Mouse (Mus musculus) gastrocnemius, postnatal 10 days (tissue): ENCODE measurements around the gene Npr1. TPM values are rescaled to one million over a fixed set of nuclear protein-coding genes. Genes with fewer than 3 reads are reported as not detected.

Experiments
- DNase-seq: peaks from one replicate; pipeline ENCODE4 v3.0.0; 2021; ENCODE audit warnings: mixed read lengths
- total RNA-seq, 2 experiments: library from RNA; stranded (reverse); gene quantifications; 2 replicates each; pipeline ENCODE4 v1.2.3; 2021

Gene Npr1
- total RNA-seq, 2 experiments from 2014 or later: 18.7 to 21.4 TPM

DNA sequence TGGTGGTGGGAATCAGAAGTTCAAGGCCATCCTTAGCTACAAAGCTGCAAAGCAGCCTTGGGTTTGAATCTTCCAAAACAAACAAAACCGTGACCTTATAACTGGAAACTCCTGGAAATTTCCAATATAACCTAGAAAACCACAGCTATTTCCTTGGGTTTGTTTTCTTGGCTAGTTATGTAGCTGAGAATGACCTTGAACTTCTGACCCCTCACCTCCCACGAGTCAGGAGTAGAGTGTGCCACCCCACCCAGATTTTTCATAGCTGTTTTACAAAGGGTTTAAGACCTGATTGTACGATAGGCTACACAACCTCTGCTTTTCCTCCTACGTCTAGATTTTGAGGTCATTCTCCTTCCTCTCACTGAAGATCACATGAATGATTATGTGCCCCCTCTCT, 28.5 kb downstream of the Npr1 start:
- DNase-seq: no peak

GRCm38 (mm10) chr3:90434073-90434730, 31.5 kb downstream of the Npr1 start:
- DNase-seq: no peak

GRCm38 (mm10) chr3:90433381-90434020, 32.2 kb downstream of the Npr1 start, which contains the start of gene Ints3:
Ints3 (minus strand) TSS chr3:90433622.
- DNase-seq: peak; percentile 98

DNA sequence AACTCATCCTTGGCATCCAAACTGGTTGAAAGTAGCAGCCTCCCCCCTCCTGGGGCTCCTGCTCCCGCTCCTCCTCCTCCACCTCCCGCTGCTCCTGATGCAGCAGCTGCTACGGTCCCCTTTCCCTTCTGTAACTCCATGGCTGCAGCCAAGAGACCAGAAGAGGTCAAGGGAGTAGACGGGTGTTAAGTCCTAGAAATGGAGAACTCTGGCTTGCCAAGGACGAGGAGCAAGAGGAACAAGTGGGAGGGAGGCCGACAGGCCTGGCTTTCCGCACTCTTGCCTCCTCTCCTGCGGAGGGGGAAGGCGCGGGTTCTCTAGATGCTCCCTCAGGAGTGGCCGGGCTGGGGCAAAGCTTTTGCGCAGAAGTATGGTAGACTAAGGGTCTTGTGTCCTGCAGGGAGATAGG, 32.9 kb downstream of the Npr1 start:
- DNase-seq: no peak

DNA sequence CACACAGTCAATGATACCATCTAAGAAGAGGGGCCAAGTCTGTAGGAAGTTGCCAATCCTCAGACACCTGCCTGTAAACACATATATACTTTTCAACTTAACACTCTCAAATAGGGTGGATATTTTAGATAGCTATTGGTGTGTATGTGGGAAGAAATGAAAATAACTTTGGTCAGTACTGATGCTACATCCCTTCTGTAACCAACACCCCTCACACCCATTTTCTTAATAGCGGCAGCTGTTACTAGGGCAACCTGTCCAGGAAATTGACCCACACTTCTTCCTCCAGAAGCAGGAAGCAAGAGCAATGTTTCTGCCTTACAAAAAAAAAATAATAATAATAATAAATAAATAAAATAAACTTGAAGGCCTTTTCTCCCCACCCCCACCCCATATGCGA, 33.3 kb downstream of the Npr1 start:
- DNase-seq: no peak

DNA sequence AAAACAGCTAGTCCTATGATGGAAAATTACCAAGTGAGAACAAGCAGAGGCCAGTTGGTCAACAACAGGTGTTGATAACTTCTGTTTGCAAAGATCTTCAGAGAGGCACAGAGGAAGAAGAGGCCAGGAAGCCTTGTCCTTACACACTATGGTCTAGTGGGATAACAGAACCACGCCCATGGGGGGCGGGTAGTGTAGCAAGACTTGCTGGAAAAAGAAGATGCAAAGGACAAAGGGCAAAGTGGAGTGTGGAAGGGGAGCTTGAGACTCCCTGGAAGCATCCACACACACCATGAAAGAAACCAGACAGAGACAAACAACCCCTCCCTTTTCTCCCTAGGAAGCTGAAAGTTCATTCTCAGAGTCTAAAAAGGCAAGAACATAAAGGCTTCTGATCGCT, 36.1 kb downstream of the Npr1 start:
- no peak for DNase-seq

DNA sequence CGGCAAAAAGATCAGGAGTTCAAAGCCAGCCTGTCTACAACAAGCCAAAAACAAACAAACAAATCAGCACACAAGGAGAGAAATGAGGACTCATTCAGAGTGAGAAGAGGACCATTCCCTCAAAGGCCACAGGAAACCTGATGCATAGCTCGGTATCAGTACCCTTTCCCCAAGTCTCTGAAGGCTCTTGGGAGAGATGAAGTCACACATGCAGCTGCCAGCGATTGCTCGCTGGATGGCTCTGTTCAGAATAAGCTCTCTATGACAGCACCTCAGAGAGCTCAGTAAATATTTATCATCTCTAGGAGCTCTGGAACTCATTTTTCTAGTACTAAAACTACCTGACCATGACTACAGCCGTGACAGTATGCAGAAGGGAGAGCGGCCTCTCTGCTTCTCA, 37.5 kb downstream of the Npr1 start:
- DNase-seq: no peak

DNA sequence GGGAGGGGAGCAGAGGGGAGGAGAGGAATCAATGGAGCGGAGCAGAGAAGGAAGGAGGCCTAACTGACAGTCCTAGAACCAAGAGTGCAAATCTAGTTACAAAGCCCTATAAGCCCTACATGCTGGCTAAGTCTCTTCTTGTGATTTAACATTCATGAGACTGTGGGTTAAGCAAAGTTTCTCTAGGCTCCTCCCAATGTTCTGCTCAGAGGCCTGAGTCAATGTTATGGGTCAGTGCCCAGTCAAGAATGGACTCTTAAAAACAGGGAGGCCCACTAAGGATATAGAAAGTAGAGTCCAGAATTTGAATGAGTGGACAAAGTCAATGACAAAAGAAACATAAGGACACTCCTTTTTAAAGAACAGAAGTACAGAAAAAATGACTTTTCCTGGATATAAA, 38.1 kb downstream of the Npr1 start:
- no peak for DNase-seq

- DNase-seq: no peak
These were observed 40.2 kb downstream of the Npr1 start for GRCm38 (mm10) chr3:90425499-90425898.

DNA sequence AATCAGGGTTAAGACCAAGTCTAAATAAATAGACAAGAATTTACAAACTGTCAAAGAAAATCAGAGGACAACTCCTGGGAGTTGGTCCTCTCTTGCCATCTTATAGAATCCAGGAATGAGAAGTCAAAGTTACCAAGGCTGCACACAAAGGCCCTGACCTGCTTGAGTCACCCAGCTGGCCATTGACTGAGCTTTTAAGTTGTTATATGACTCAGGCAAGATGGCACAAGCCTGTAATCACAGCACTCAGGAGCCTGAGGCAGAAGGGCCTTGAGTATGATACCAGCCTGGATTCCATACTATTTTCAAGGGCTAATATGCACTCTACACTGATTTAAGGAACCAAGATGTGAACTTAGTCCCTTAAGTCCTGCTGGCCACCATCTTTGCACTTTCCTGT, 42.1 kb downstream of the Npr1 start:
- DNase-seq: no peak

DNA sequence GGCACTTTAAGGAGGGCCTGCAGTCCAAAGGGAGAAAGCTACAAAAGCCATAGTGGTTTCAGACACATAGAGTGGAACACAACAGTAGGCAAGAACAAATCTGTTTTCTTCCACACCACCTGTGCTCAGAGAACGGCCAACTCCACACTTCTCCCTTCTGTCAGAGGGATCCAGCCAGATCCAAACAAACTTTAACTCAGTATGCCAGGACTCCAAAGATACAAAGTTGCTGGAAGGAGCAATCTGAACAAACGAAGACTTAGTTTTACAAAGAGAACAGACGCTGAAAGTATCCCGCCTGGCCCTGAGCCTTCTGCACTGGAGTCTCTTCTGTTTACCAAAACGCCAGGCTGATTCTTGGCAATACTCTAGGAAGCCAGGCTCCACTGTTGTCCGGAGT, 45.0 kb downstream of the Npr1 start:
- no peak for DNase-seq

DNA sequence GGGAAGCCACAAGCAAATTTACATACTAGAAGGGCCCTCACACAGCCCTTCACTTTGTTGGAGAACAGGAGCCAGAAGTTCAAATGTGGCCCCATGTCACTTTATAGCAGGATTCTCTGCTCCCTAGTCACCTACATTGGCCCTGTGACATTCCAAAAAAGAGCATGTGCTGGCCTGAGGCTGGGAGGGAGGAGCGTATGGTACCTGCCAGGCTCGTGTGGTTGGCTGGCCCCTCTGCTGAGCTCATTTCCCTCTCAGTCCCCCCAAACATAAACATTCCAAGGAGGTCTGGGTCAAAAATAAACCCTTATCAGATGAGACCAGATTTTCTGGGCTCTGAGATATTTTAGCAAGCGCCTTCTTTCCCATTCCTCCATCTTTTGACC, 52.7 kb downstream of the Npr1 start:
- DNase-seq: no peak

GRCm38 (mm10) chr3:90412312-90413010, 53.2 kb downstream of the Npr1 start:
- peak; percentile 84 for DNase-seq

DNA sequence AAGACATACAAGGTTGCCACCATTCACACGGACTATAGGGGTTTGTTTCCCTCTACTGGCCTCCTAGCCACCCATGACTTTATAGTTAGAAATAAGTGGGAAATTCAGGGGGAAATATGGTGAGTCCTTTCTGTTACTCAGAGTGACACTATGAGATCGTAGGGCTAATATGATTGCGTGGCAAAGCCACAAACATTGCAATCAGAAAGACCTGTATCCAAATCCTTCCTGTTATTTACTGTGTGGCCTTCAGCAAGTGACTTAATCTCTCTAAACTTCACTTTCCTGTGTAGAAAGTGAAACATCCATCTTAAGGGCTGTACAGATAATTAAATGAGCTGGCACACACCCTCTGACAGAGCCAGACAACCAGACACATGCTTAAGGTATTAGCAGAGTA, 56.9 kb downstream of the Npr1 start:
- DNase-seq: no peak

- DNase-seq: no peak
These were observed 59.3 kb downstream of the Npr1 start for GRCm38 (mm10) chr3:90406414-90406813.

- no peak for DNase-seq
These were observed 61.1 kb downstream of the Npr1 start for GRCm38 (mm10) chr3:90404609-90405008.

GRCm38 (mm10) chr3:90404121-90404520, 61.5 kb downstream of the Npr1 start:
- DNase-seq: no peak

DNA sequence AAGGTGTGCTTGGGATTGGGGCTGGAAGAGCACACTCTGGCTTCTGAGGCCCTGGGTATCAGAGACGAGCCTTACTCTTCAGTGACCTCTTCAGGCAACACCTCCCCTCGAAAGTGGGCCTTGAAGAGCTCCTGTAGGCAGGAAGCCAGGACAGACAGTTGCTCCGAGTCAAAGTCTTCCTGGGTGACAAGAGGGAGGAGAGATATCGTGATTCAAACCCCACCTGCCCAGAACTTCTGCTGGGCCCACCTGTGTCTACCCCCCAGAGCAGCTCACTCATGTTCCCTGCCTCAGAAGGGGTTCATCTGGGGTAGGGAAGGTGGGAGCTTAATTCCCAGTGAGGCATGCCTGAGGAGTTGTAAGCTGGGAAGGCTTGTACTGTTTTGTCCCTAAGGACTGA, 64.7 kb downstream of the Npr1 start:
- DNase-seq: no peak

Other genes starting within 250 kb of the Npr1 start
- gene Jtb, start 234.3 kb downstream of the Npr1 start, total RNA-seq: 10 to 100 TPM; 48.6 to 52.8 TPM
- gene Creb3l4, start 222.4 kb downstream of the Npr1 start, total RNA-seq: under 1 TPM in 1 of 2 experiments, not detected in 1; 0.49 TPM
- 10 to 100 TPM; 68.7 to 77.9 TPM for gene Slc39a1, start 217.7 kb downstream of the Npr1 start, total RNA-seq
- 10 to 100 TPM; 15.1 to 18.0 TPM for gene Crtc2, start 211.7 kb downstream of the Npr1 start, total RNA-seq
- 10 to 100 TPM; 36.0 to 38.9 TPM for gene Dennd4b, start 200.7 kb downstream of the Npr1 start, total RNA-seq
- 10 to 100 TPM; 48.5 to 57.8 TPM for gene Gatad2b, start 172.7 kb downstream of the Npr1 start, total RNA-seq
- 1 to 10 TPM; 2.1 to 3.4 TPM for gene Slc27a3, start 75.9 kb downstream of the Npr1 start, total RNA-seq
- gene Ints3, start 32.2 kb downstream of the Npr1 start, total RNA-seq: 10 to 100 TPM; 18.4 to 24.3 TPM
- 10 to 100 TPM; 46.4 to 50.3 TPM for gene Ilf2, start 10.3 kb upstream of the Npr1 start, total RNA-seq
- 10 to 100 TPM; 63.2 to 67.2 TPM for gene Snapin, start 25.2 kb upstream of the Npr1 start, total RNA-seq
- 100 to 1,000 TPM; 103 to 108 TPM for gene Chtop, start 43.6 kb upstream of the Npr1 start, total RNA-seq
- gene S100a1, start 48.5 kb upstream of the Npr1 start, total RNA-seq: 10 to 100 TPM; 37.5 to 44.2 TPM
- 10 to 100 TPM; 15.8 to 17.9 TPM for gene S100a13, start 48.6 kb upstream of the Npr1 start, total RNA-seq
- under 1 TPM in 1 of 2 experiments, not detected in 1; 0.23 TPM for gene S100a14, start 61.0 kb upstream of the Npr1 start, total RNA-seq
- 100 to 1,000 TPM; 124 to 128 TPM for gene S100a16, start 71.4 kb upstream of the Npr1 start, total RNA-seq
- 1 to 10 TPM in 1 of 2 experiments, under 1 TPM in 1; 0.49 to 1.6 TPM for gene S100a3, start 94.7 kb upstream of the Npr1 start, total RNA-seq
- not detected for gene S100a2, start 124.4 kb upstream of the Npr1 start, total RNA-seq
- gene Gm42674, start 136.0 kb upstream of the Npr1 start, total RNA-seq: not detected
- gene S100a4, start 137.9 kb upstream of the Npr1 start, total RNA-seq: 10 to 100 TPM in 1 of 2 experiments, 1 to 10 TPM in 1; 9.6 to 20.1 TPM
- gene S100a5, start 142.7 kb upstream of the Npr1 start, total RNA-seq: not detected
- 100 to 1,000 TPM in 1 of 2 experiments, 10 to 100 TPM in 1; 83.2 to 102 TPM for gene S100a6, start 147.0 kb upstream of the Npr1 start, total RNA-seq
- gene S100a7a, start 188.2 kb upstream of the Npr1 start, total RNA-seq: not detected
- 10 to 100 TPM in 1 of 2 experiments, under 1 TPM in 1; 0.94 to 42.3 TPM for gene S100a8, start 203.1 kb upstream of the Npr1 start, total RNA-seq
- 10 to 100 TPM in 1 of 2 experiments, under 1 TPM in 1; 0.70 to 44.4 TPM for gene S100a9, start 229.9 kb upstream of the Npr1 start, total RNA-seq